In the genomic region with DNA sequence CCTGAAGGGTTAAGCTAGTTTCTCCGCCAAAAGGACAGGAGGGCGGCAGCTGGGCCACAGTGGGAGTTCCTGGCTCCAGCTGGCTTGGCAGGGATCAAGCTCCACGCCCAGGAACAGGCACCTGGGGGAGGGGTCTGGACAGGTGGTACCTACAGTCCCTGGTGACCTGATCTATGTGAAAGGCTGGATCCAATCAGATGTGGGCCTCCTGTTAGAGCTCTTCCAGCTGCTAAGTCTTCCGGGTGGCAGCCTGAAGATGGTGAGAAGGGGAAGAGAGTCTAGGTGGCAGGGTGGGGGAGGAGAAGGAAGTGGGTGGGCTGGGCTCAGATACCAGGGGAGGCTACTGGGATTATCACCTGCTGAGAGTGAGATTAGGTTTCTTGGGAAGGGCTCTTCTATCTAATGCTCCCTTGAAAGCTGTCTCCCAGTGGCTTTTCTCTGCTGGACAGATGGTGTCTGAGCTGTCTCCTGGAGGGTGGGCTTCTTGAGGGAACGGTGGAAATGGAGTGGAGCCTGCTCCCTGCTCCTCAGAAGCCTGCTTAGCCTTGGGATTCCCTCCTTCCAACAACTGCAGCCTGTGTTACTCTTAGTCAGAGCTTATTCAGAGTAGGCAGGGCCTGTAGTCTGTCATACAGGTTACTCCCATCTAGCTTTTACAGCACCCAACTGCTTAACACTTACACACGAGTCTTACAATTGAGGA, we compare ENCODE assay signal across 8 mouse cellular contexts. TPM values are rescaled to one million over a fixed set of nuclear protein-coding genes. Genes with fewer than 3 reads are reported as not detected.
DNase-seq lines count a peak whose midpoint lies in the region; ATAC-seq and TF ChIP-seq lines count a peak whose summit lies in the region.

No protein-coding gene starts in this region.

- DNase-seq in CH12.LX (ENCODE audit: extremely low read depth) (no peak), NIH3T3 (ENCODE audit: low read depth) (peak; percentile 52)
- no peak for DNase-seq in T-cell, adult 2 months (ENCODE audit: low spot score)
- DNase-seq in spleen, postnatal 36 days (ENCODE audit: low spot score in 2 of 2) = no peak
- no peak for DNase-seq in urinary bladder, postnatal 36 days (ENCODE audit: low spot score in 2 of 2)

- in situ Hi-C loops in CH12.LX (cut with MboI; ENCODE audit: low pct_ligation_motif_present, low pct_unique_long_range_greater_than_20kb, low sequenced_read_pairs) = no loop called here

- TF ChIP-seq CTCF in CH12.LX (conservative IDR thresholded peaks at IDR 0.05 in 1 of 2, IDR thresholded peaks at IDR 0.05 in 1 of 2; ENCODE audit: low read depth in 2 of 2, low read length in 2 of 2) = no peak

- dilution Hi-C loops in CH12.LX (cut with MboI; ENCODE audit: extremely low pct_ligation_motif_present, extremely low pct_unique_long_range_greater_than_20kb, low sequenced_read_pairs) = no loop called here

- WGBS in kidney, embryonic 14.5 days = 8% methylated on average over 6 of the region's 6 CpGs

- no peaks in the 10 kb centered on the region for H3K9me3 ChIP-seq in CH12.LX (replicated peaks; ENCODE audit: low read length)
- H3K9me3 ChIP-seq in kidney, embryonic 14.5 days (ENCODE audit: control insufficient read depth, low read length) = no peaks in the 10 kb centered on the region

- peaks cover 94% of the 10 kb centered on the region for H3K79me2 ChIP-seq in CH12.LX (replicated peaks; ENCODE audit: control insufficient read depth, extremely low read depth, insufficient read depth, poor library complexity, severe bottlenecking)

- no peak overlapping the region for H3K4me3 ChIP-seq in CH12.LX (replicated peaks in 1 of 3; ENCODE audit: low read depth in 2 of 3, low read length in 2 of 3, poor library complexity in 1 of 3)
- no peak overlapping the region for H3K4me3 ChIP-seq in kidney, embryonic 14.5 days (ENCODE audit: low read length)

- no peak overlapping the region for H3K4me2 ChIP-seq in CH12.LX (ENCODE audit: insufficient read depth, low read depth, poor library complexity, severe bottlenecking)
- no peak overlapping the region; the same call in 1 of the 2 replicates for H3K4me2 ChIP-seq in kidney, embryonic 14.5 days (replicated peaks; ENCODE audit: low read depth, low read length)

- no peak for TF ChIP-seq EP300 in CH12.LX (IDR thresholded peaks at IDR 0.05; ENCODE audit: low read length)

- H3K27me3 ChIP-seq in CH12.LX (replicated peaks) = no peaks in the 10 kb centered on the region
- no peaks in the 10 kb centered on the region for H3K27me3 ChIP-seq in kidney, embryonic 14.5 days (ENCODE audit: control insufficient read depth, insufficient read depth, low read length)

- no peak for TF ChIP-seq RAD21 in CH12.LX (IDR thresholded peaks at IDR 0.05; ENCODE audit: low read depth, low read length)

- H3K4me1 ChIP-seq in CH12.LX (ENCODE audit: control insufficient read depth in 1 of 2, insufficient read depth in 2 of 2) = peaks cover 34 to 74% of the 10 kb centered on the region in 2 experiments
- peaks cover 26% of the 10 kb centered on the region for H3K4me1 ChIP-seq in kidney, embryonic 14.5 days (ENCODE audit: control insufficient read depth, insufficient read depth, low read length)

- peaks cover 25 to 63% of the 10 kb centered on the region in 2 experiments for H3K36me3 ChIP-seq in CH12.LX (replicated peaks in 1 of 2; ENCODE audit: control insufficient read depth in 1 of 2, insufficient read depth in 1 of 2, low read length in 1 of 2)
- H3K36me3 ChIP-seq in kidney, embryonic 14.5 days (ENCODE audit: control insufficient read depth, insufficient read depth, low read length) = peaks cover 6% of the 10 kb centered on the region; the same call in 1 of the 2 replicates

- no peak for TF ChIP-seq POLR2A in CH12.LX (IDR thresholded peaks at IDR 0.05; ENCODE audit: low read depth, low read length)

- peak overlapping the region; percentile 18 for H3K27ac ChIP-seq in CH12.LX (ENCODE audit: insufficient read depth, low read depth)
- H3K27ac ChIP-seq in kidney, embryonic 14.5 days (ENCODE audit: low read depth, low read length) = peak overlapping the region; percentile 82

- H3K9ac ChIP-seq in CH12.LX (ENCODE audit: insufficient read depth, low read depth) = no peak overlapping the region
- H3K9ac ChIP-seq in kidney, embryonic 14.5 days (ENCODE audit: low read depth, low read length) = no peak overlapping the region

- ATAC-seq in erythroblast, adult 5-6 weeks (replicated peaks; ENCODE audit: low FRiP score, poor library complexity, severe bottlenecking) = peak; percentile 19; the same call in 1 of the 2 replicates
- peak; percentile 78 for ATAC-seq in kidney, embryonic 14.5 days (ENCODE audit: low FRiP score, low TSS enrichment)
- peak; percentile 44 for ATAC-seq in megakaryocyte progenitor cell, adult 5-6 weeks (replicated peaks; ENCODE audit: poor library complexity)

TF ChIP-seq in CH12.LX, 34 proteins besides CTCF, POLR2A, EP300 and RAD21:
- TF ChIP-seq IRF4 (IDR thresholded peaks at IDR 0.05; ENCODE audit: low read depth, low read length) (no peak), POLR2AphosphoS2 (IDR thresholded peaks at IDR 0.05; ENCODE audit: low read depth, low read length) (no peak), HCFC1 (IDR thresholded peaks at IDR 0.05; ENCODE audit: low read depth, low read length) (no peak)
TF ChIP-seq in CH12.LX: peak in this region for 0.

RNA-seq across cellular contexts. Expression of a gene that starts 27.0 kb away (rescaled TPM):
- total RNA-seq in CH12.LX (2012; rRNA removed) (47.7 and 80.3 TPM in 2 replicates), CH12.LX (2014; rRNA removed) (13.7 and 21.3 TPM in 2 replicates)
- polyA plus RNA-seq in CH12.LX (2012; ENCODE audit: insufficient read length, low read depth) = 33.2 and 34.5 TPM in 2 replicates
- total RNA-seq in erythroblast, adult 5-6 weeks (2015; ENCODE audit: low replicate concordance) = 543 and 572 TPM in 2 replicates
- 807 and 937 TPM in 2 replicates for total RNA-seq in erythroblast, adult 5-6 weeks (2017; ENCODE audit: low replicate concordance)
- 66.9 and 96.1 TPM in 2 replicates for polyA plus RNA-seq in kidney, embryonic 14.5 days (2014; fragmentation: Nextera tagmentation; extraction: Ambion mirVana)
- total RNA-seq in megakaryocyte progenitor cell, adult 5-6 weeks (2015) = 8.1 and 10.2 TPM in 2 replicates
- 13.5 and 18.4 TPM in 2 replicates for total RNA-seq in megakaryocyte progenitor cell, adult 5-6 weeks (2017)

RNA-seq across cellular contexts. Expression of a gene that starts 43.2 kb away (rescaled TPM):
- 66.1 and 70.9 TPM in 2 replicates for total RNA-seq in CH12.LX (2012; rRNA removed)
- 98.0 and 105 TPM in 2 replicates for total RNA-seq in CH12.LX (2014; rRNA removed)
- polyA plus RNA-seq in CH12.LX (2012; ENCODE audit: insufficient read length, low read depth) = 123 and 127 TPM in 2 replicates
- total RNA-seq in erythroblast, adult 5-6 weeks (2015; ENCODE audit: low replicate concordance) = 39.8 and 43.9 TPM in 2 replicates
- 53.4 and 65.9 TPM in 2 replicates for total RNA-seq in erythroblast, adult 5-6 weeks (2017; ENCODE audit: low replicate concordance)
- polyA plus RNA-seq in kidney, embryonic 14.5 days (2014; fragmentation: Nextera tagmentation; extraction: Ambion mirVana) = 107 and 124 TPM in 2 replicates
- 104 and 111 TPM in 2 replicates for total RNA-seq in megakaryocyte progenitor cell, adult 5-6 weeks (2015)
- total RNA-seq in megakaryocyte progenitor cell, adult 5-6 weeks (2017) = 112 and 114 TPM in 2 replicates

RNA-seq across cellular contexts. Expression of a gene that starts 50.6 kb away (rescaled TPM):
- total RNA-seq in CH12.LX (2012; rRNA removed) = not detected in 2 replicates
- total RNA-seq in CH12.LX (2014; rRNA removed) = not detected in 2 replicates
- polyA plus RNA-seq in CH12.LX (2012; ENCODE audit: insufficient read length, low read depth) = not detected in 2 replicates
- not detected in 2 replicates for total RNA-seq in erythroblast, adult 5-6 weeks (2015; ENCODE audit: low replicate concordance)
- total RNA-seq in erythroblast, adult 5-6 weeks (2017; ENCODE audit: low replicate concordance) = not detected in 2 replicates
- polyA plus RNA-seq in kidney, embryonic 14.5 days (2014; fragmentation: Nextera tagmentation; extraction: Ambion mirVana) = 12.1 and 18.8 TPM in 2 replicates
- total RNA-seq in megakaryocyte progenitor cell, adult 5-6 weeks (2015) = 1.4 and 1.5 TPM in 2 replicates
- total RNA-seq in megakaryocyte progenitor cell, adult 5-6 weeks (2017) = 1.8 TPM in 1 of 2 replicates, not detected in the other

Comparison
In these comparisons a context has a peak if more than half of its experiments do, and no peak if none do; other contexts are left out.
1. ATAC-seq: peak in every context shown above with its lines; median percentile 78 in kidney, embryonic 14.5 days; 44 in megakaryocyte progenitor cell, adult 5-6 weeks; 19 in erythroblast, adult 5-6 weeks.
2. RNA of a gene that starts 27.0 kb away (total RNA-seq): 543 to 937 TPM in erythroblast, adult 5-6 weeks; 13.7 to 80.3 TPM in CH12.LX and 8.1 to 18.4 TPM in megakaryocyte progenitor cell, adult 5-6 weeks; every median in the first group is over 4 times any median in the second.